Mouse (Mus musculus) neural tube, embryonic 13.5 days (tissue): ENCODE measurements around the gene Kif1b. TPM values are rescaled to one million over a fixed set of nuclear protein-coding genes. Genes with fewer than 3 reads are reported as not detected.
A peak's percentile ranks its signal among the peaks of the same experiment; 100 is the strongest.

Experiments used
- ATAC-seq: fragments of 200-750 bp; cut with Nextera tagmentation; 2 replicates; pipeline ENCODE4 v1.8.0; 2017; ENCODE audit warnings: low read depth, mild to moderate bottlenecking, moderate TSS enrichment, moderate library complexity
- H3K27ac ChIP-seq: fragments of 300-500 bp; sonication (generic); replicated peaks from 2 replicates; pipeline ENCODE4 v1.5.1; 2015; ENCODE audit warnings: moderate library complexity, mild to moderate bottlenecking, inconsistent platforms
- H3K27me3 ChIP-seq: fragments of 300-500 bp; sonication (generic); 2 replicates; pipeline ENCODE4 v1.6.1; 2015; ENCODE audit warnings: mild to moderate bottlenecking, inconsistent platforms
- H3K36me3 ChIP-seq: fragments of 300-500 bp; sonication (generic); 2 replicates; pipeline ENCODE4 v1.6.1; 2015; ENCODE audit warnings: mild to moderate bottlenecking, inconsistent platforms
- H3K4me1 ChIP-seq: fragments of 300-500 bp; sonication (generic); replicated peaks from 2 replicates; pipeline ENCODE4 v1.6.1; 2015; ENCODE audit warnings: inconsistent platforms
- H3K4me2 ChIP-seq: fragments of 300-500 bp; sonication (generic); 2 replicates; pipeline ENCODE4 v1.6.1; 2015; ENCODE audit warnings: inconsistent platforms, mild to moderate bottlenecking, moderate library complexity
- H3K4me3 ChIP-seq: fragments of 300-500 bp; sonication (generic); 2 replicates; pipeline ENCODE4 v1.5.1; 2015; ENCODE audit warnings: mild to moderate bottlenecking, inconsistent platforms
- H3K9ac ChIP-seq: fragments of 300-500 bp; sonication (generic); 2 replicates; pipeline ENCODE4 v1.6.1; 2015; ENCODE audit warnings: moderate library complexity, mild to moderate bottlenecking, inconsistent platforms
- H3K9me3 ChIP-seq: fragments of 300-500 bp; sonication (generic); 2 replicates; pipeline ENCODE4 v1.6.1; 2016; ENCODE audit warnings: inconsistent platforms
- WGBS: fragments of 180-500 bp; shearing (Covaris S2); methylation state at CpG from one replicate; pipeline ENCODE4 v1.1.7; 2015; 5-methylcytosine and 5-hydroxymethylcytosine counted together
- polyA plus RNA-seq: library from polyadenylated mRNA; unstranded; fragments of >200 nt; fragmentation: Nextera tagmentation; extraction: Ambion mirVana; gene quantifications from 2 replicates; pipeline ENCODE4 v1.2.1, GENCODE M21; 2015

Kif1b gene
- polyA plus RNA-seq, 1 experiment from 2014 or later: 123 TPM

DNA sequence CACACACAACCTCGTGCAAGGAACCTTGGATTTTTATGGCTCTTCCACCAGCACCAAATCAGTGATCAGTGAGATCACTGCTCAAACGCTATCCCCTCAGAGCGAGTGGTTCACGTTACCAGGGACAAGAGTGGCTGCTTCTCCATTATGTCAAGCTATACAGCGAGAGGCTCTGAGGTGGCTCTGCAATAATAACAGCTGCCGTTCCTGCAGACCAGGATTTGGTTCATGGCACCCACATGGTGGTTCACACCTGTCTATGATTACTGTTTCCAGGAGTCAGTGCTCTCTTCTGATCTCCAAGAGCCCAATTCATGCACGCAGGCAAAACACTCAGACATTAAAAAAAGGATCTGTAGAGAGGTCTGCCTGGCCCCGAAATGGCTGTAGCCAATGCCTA lies 169.0 kb downstream of the Kif1b start:
- peaks cover 8% of the 10 kb centered on the region for H3K4me1 ChIP-seq
- no peaks in the 10 kb centered on the region for H3K36me3 ChIP-seq
- ATAC-seq: no peak
- H3K9ac ChIP-seq: no peak overlapping the region
- no peaks in the 10 kb centered on the region for H3K27me3 ChIP-seq
- no peaks in the 10 kb centered on the region for H3K9me3 ChIP-seq
- H3K4me3 ChIP-seq: no peak overlapping the region
- no peak overlapping the region for H3K4me2 ChIP-seq
- H3K27ac ChIP-seq: no peak overlapping the region
- WGBS: 86% methylated on average over 8 of the region's 8 CpGs

DNA sequence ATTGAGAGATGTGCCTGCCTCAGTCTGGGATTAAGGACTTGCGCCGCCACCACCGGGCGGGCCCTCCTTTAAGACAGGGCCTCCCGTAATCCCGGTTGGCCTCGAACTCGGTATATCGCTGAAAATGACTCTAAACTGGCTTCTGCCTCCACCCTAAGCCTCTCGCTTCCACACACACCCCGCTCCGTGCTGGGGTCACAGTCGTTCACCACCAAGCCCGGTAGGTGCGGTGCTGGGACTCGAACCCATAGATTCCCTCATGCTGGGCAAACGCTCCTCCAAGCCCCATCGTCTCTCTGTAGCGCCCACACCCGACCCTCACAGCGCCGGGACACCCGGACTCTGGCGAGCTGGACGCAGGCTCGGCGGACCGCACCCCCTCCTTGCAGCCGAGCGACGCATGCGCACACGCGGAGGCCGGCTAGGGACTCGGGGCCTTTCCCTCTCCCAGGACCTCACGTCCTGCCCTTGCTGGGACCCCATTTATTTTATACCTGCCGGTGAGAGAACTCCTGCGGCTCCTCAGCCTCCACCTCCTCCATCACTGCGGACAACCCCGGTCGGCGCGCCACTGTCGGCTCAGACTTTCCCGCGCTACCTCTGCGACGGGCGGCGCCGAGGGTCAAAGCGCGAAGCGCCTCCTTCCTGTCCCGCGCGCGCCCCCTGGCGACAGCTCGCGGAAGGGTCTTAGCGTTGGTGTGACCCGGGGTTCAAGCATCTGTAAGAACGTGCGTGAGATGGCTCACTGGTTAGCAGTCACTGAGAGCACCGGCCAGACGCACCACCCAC lies 170.3 kb downstream of the Kif1b start, which contains the start of gene Cenps:
Cenps (minus strand) TSS at position 648 of the 789 bp plus-strand sequence.
- H3K9ac ChIP-seq: peak within 1 kb of the TSS; percentile 76
- H3K9me3 ChIP-seq: no peaks in the 10 kb centered on the region
- no peaks in the 10 kb centered on the region for H3K27me3 ChIP-seq
- WGBS: 2% methylated on average over 68 of the region's 68 CpGs
- H3K4me1 ChIP-seq: peaks cover 8% of the 10 kb centered on the region
- H3K27ac ChIP-seq: peak within 1 kb of the TSS; percentile 84
- peak; percentile 91 for ATAC-seq
- no peaks in the 10 kb centered on the region for H3K36me3 ChIP-seq
- peak within 1 kb of the TSS; percentile 66 for H3K4me3 ChIP-seq
- H3K4me2 ChIP-seq: peak within 1 kb of the TSS; percentile 59

DNA sequence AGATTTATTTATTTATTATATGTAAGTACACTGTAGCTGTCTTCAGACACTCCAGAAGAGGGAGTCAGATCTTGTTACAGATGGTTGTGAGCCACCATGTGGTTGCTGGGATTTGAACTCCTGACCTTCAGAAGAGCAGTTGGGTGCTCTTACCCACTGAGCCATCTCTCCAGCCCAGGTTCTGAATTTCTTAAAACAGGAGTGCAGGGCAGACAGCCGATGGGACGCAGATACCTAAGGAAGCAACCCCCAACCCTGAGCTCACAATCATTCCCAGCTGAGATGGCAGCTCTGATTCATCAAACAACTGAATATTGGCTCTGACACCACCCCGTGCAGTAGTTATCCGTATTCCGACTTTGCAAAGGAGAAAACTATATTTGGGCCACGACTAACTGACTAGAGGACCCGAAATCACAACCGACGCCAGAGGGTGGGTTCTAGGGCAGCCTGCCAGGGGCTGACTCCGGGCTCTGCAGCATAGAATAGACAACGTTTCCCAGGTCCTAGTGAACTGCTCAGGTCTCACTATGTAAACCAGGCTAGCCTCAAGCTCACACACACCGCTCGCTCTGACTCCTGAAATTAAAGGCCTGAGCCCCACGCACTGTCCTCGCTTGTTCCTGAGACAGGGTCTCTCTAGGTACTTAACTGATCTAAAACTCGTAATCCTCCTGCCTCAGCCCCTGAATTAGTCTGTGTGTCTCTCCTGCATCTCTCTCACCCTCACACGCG lies 171.2 kb downstream of the Kif1b start:
- 71% methylated on average over 18 of the region's 18 CpGs for WGBS
- Histone ChIP-seq H3K9ac (peak overlapping the region; percentile 76), H3K4me3 (peak overlapping the region; percentile 66), H3K4me2 (peak overlapping the region; percentile 59), H3K9me3 (no peaks in the 10 kb centered on the region), H3K27ac (no peak overlapping the region; the same call in 1 of the 2 replicates), H3K27me3 (no peaks in the 10 kb centered on the region), H3K36me3 (0 out of 2 replicates have a peak, but pooled peaks cover 4% of the 10 kb centered on the region), H3K4me1 (peaks cover 8% of the 10 kb centered on the region)
- ATAC-seq: no peak

DNA sequence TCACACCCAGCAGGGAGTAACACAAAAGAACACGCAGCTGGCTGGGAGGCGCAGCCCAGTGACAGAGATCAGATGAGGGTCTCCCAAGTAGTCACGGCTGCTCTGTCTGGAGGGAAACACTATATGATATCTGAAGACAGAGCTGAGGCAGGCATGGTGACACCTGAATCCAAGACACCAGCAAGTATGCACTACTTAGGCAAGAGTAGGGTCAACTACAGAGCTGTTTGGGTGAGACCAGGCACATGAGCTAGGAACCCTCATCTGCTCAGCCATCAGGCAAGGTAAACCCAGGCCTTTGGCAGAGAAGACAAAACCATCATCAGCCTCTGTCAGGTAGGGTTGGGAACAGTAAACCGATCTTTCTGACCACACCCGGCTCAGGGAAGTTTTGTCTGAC lies 174.1 kb downstream of the Kif1b start:
- no peaks in the 10 kb centered on the region for H3K27me3 ChIP-seq
- ATAC-seq: no peak
- H3K4me1 ChIP-seq: peaks cover 8% of the 10 kb centered on the region
- no peak overlapping the region for H3K9ac ChIP-seq
- no peaks in the 10 kb centered on the region for H3K9me3 ChIP-seq
- no peak overlapping the region for H3K4me2 ChIP-seq
- no peak overlapping the region for H3K27ac ChIP-seq
- no peak overlapping the region for H3K4me3 ChIP-seq
- H3K36me3 ChIP-seq: peaks cover 13% of the 10 kb centered on the region
- WGBS: 55% methylated on average over 5 of the region's 5 CpGs

DNA sequence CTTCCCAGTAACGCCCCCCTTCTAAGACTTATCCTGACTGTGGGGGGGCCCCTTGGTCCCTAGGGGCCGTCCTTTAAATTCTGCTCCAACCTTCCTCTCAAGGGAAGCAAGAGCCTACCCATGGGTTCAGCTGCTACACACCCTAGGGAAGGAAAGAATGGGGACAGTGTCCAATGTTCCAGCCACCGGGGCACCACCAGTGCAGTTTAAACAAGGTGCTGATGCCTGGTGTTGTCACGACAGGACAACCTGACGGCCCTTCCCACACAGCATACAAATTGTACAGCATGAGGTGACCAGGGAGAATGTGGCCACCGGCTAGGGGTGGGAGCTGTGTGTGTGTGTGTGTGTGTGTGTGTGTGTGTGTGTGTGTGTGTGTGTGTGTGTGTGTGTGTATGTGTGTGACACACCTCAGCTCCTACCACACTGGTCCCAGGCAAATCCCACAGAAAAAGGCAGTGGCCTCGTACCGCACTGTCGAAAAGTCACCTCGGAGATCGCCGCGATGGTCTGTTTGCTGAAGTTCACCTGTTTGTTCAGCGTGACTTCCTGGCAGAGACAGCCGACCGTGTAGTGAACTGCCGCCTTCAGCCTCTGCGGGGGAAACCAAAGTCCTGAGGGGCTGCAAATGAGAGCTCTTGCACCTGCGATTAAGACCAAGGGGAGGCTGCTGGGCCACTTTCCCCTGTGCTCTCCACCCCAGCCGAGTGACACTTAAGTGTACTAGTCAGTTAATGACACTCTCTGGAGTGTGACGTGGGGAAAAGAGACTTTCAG lies 175.5 kb downstream of the Kif1b start:
- no peak overlapping the region for H3K4me2 ChIP-seq
- H3K9me3 ChIP-seq: no peaks in the 10 kb centered on the region
- ATAC-seq: no peak
- no peak overlapping the region for H3K4me3 ChIP-seq
- H3K9ac ChIP-seq: no peak overlapping the region
- no peak overlapping the region for H3K27ac ChIP-seq
- peaks cover 23% of the 10 kb centered on the region for H3K36me3 ChIP-seq
- WGBS: 86% methylated on average over 21 of the region's 21 CpGs
- H3K27me3 ChIP-seq: no peaks in the 10 kb centered on the region
- peaks cover 8% of the 10 kb centered on the region for H3K4me1 ChIP-seq

DNA sequence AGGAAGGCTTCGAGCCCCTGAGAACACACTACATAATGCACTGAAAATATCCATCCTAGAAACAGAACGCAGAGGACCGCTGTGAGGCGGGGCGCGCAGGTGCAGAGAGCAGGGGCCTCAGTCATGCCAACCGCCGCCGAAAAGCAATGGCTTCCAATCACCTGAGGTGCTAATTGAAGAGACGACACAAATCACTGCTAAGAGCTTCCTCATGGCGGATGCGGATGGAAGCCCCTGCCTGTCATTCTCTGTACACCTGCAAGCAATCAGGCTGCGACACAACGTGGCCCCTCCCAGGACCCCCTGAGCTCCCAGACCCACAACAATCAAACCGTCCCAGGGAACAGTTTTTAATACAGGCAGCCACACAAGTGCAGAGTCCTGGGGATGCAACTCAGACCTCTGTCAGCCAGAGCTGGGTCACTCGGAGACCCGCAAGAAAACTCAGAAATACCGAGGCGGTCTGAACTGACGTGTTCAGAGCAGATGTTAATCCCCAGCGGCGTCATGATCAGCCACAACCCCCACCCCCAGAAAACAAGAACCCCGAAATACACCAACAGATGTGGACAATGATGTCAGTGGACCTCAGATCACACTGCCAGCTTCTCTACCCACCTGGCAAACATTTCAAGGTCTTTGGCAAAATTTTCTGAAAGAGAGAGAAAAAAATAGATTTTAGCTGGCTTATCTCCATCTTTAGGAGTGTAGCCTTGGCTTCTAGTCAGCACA lies 176.3 kb downstream of the Kif1b start:
- H3K27ac ChIP-seq: no peak overlapping the region
- WGBS: 87% methylated on average over 23 of the region's 23 CpGs
- ATAC-seq: no peak

DNA sequence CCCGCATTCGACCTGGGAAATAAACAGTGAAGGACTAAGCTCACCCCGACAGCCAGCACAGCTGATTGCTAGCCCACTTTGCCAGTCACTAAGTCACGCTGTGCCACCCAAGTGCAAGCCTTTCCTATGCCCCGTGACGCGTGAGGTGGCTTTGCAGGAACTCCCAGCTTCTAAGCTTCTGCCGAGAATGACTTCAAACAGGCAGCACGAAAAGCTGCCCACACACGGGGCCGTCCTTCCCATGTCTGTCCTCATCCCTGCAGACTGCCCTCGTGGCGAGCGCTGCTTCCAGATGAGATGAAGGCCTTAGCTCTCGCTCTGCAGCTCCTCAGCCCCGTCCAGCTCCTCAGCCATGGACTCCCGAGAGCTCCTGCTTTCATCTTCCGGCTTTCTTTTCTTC lies 179.0 kb downstream of the Kif1b start:
- H3K4me3 ChIP-seq: no peak overlapping the region
- ATAC-seq: no peak
- H3K4me1 ChIP-seq: no peaks in the 10 kb centered on the region
- no peak overlapping the region for H3K27ac ChIP-seq
- no peaks in the 10 kb centered on the region for H3K27me3 ChIP-seq
- no peak overlapping the region for H3K9ac ChIP-seq
- WGBS: 85% methylated on average over 18 of the region's 18 CpGs
- peaks cover 23% of the 10 kb centered on the region for H3K36me3 ChIP-seq
- no peak overlapping the region for H3K4me2 ChIP-seq
- H3K9me3 ChIP-seq: no peaks in the 10 kb centered on the region

More for the DNA sequence above, 176.3 kb downstream of the Kif1b start:
- no peaks in the 10 kb centered on the region for H3K9me3 ChIP-seq
- H3K9ac ChIP-seq: no peak overlapping the region
- no peaks in the 10 kb centered on the region; the same call in 1 of the 2 replicates for H3K4me1 ChIP-seq
- no peaks in the 10 kb centered on the region for H3K27me3 ChIP-seq
- H3K4me2 ChIP-seq: no peak overlapping the region
- peaks cover 23% of the 10 kb centered on the region for H3K36me3 ChIP-seq
- H3K4me3 ChIP-seq: no peak overlapping the region

DNA sequence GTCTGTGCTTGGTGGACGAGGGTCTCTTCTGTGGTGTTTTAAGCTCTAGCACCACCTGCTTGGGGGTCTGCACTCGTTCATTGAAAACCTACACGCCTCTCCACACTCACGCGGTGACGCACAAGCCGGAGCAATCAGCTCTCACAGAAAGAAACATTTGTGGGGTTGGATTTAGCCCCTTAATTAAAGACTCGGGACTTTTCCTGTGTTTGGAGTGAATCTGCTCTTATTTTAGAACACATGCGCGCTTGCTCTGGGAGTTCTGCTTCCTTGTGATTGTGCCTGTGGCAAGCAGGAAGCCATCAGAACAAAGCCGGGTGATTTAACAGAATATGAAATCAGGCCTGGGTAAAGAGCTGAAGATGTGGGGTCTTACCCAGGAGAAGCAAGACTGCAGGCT lies 180.8 kb downstream of the Kif1b start, which contains the start of gene Cort:
Cort (minus strand) TSS at position 101 of the 400 bp plus-strand sequence.
- no peak within 1 kb of the TSS for H3K27ac ChIP-seq
- H3K4me3 ChIP-seq: no peak within 1 kb of the TSS
- ATAC-seq: no peak
- H3K9me3 ChIP-seq: no peaks in the 10 kb centered on the region
- H3K27me3 ChIP-seq: no peaks in the 10 kb centered on the region
- H3K9ac ChIP-seq: no peak within 1 kb of the TSS
- peaks cover 26% of the 10 kb centered on the region for H3K36me3 ChIP-seq
- H3K4me2 ChIP-seq: no peak within 1 kb of the TSS
- no peaks in the 10 kb centered on the region for H3K4me1 ChIP-seq
- 91% methylated on average over 11 of the region's 11 CpGs for WGBS

Other genes with a start within 250 kb of the Kif1b start
- 50.5 and 52.9 TPM in 2 replicates for gene Pex14, start 207.8 kb downstream of the Kif1b start, polyA plus RNA-seq
- 32.8 and 35.6 TPM in 2 replicates for gene Dffa, start 203.5 kb downstream of the Kif1b start, polyA plus RNA-seq
- not detected in 2 replicates for gene Cort, start 180.9 kb downstream of the Kif1b start, polyA plus RNA-seq
- 21.1 and 21.9 TPM in 2 replicates for gene Cenps, start 170.1 kb downstream of the Kif1b start, polyA plus RNA-seq
- 114 and 117 TPM in 2 replicates for gene Pgd, start 140.9 kb downstream of the Kif1b start, polyA plus RNA-seq
- gene Ube4b, start 119.1 kb upstream of the Kif1b start, polyA plus RNA-seq: 58.2 and 67.6 TPM in 2 replicates
- not detected in 2 replicates for gene Rbp7, start 147.3 kb upstream of the Kif1b start, polyA plus RNA-seq
- gene Tmem274, start 169.7 kb upstream of the Kif1b start, polyA plus RNA-seq: not detected in 2 replicates
- 8.7 and 11.0 TPM in 2 replicates for gene Nmnat1, start 177.5 kb upstream of the Kif1b start, polyA plus RNA-seq
- 44.7 and 47.7 TPM in 2 replicates for gene Lzic, start 177.5 kb upstream of the Kif1b start, polyA plus RNA-seq
- 78.3 and 79.0 TPM in 2 replicates for gene Ctnnbip1, start 210.5 kb upstream of the Kif1b start, polyA plus RNA-seq